Mouse (Mus musculus) heart, postnatal 0 days (tissue): ENCODE data around the gene Ercc1. TPM values are rescaled to one million over a fixed set of nuclear protein-coding genes. Genes with fewer than 3 reads are reported as not detected.

ENCODE experiments used
- ATAC-seq: fragments of 200-750 bp; cut with Nextera tagmentation; 2 replicates; pipeline ENCODE4 v1.8.0; 2017; ENCODE audit warnings: low read depth, moderate number of reproducible peaks, moderate library complexity; ENCODE audit not compliant: insufficient read depth
- DNase-seq: peaks from one replicate; pipeline ENCODE4 v3.0.0-alpha.2; 2016; ENCODE audit warnings: low spot score
- H3K27ac ChIP-seq: fragments of 300-500 bp; sonication (generic); 2 replicates; pipeline ENCODE4 v1.5.1; 2014; ENCODE audit warnings: low read depth, mild to moderate bottlenecking
- H3K27me3 ChIP-seq: fragments of 300-500 bp; sonication (generic); 2 replicates; pipeline ENCODE4 v1.6.1; 2014; ENCODE audit warnings: low read length, mixed read lengths; ENCODE audit not compliant: control insufficient read depth, insufficient read depth
- H3K36me3 ChIP-seq: fragments of 300-500 bp; sonication (generic); replicated peaks from 2 replicates; pipeline ENCODE4 v1.6.1; 2014; ENCODE audit warnings: low read length, mixed read lengths; ENCODE audit not compliant: control insufficient read depth, insufficient read depth
- H3K4me1 ChIP-seq: fragments of 300-500 bp; sonication (generic); 2 replicates; pipeline ENCODE4 v1.6.1; 2014; ENCODE audit warnings: antibody characterized with exemption; ENCODE audit not compliant: control insufficient read depth, insufficient read depth
- H3K4me2 ChIP-seq: fragments of 300-500 bp; sonication (generic); 2 replicates; pipeline ENCODE4 v1.6.1; 2014; ENCODE audit warnings: low read depth, mild to moderate bottlenecking, low read length, moderate library complexity
- H3K4me3 ChIP-seq: fragments of 300-500 bp; sonication (generic); 2 replicates; pipeline ENCODE4 v1.5.1; 2014; ENCODE audit warnings: low read depth, low read length
- H3K9ac ChIP-seq: fragments of 300-500 bp; sonication (generic); replicated peaks from 2 replicates; pipeline ENCODE4 v1.6.1; 2014; ENCODE audit warnings: low read depth, low read length, mixed read lengths
- H3K9me3 ChIP-seq: fragments of 300-500 bp; sonication (generic); replicated peaks from 2 replicates; pipeline ENCODE4 v1.6.1; 2016; ENCODE audit warnings: low read length; ENCODE audit not compliant: control insufficient read depth
- CTCF ChIP-seq: IDR thresholded peaks from 2 replicates; pipeline ENCODE4 v1.5.1; 2016; ENCODE audit warnings: antibody characterized with exemption, control low read depth, low read depth
- EP300 ChIP-seq: IDR thresholded peaks from 2 replicates; pipeline ENCODE4 v1.6.1; 2016; ENCODE audit warnings: antibody characterized with exemption, low read depth
- WGBS: fragments of 180-500 bp; shearing (Covaris S2); extraction: QIAGEN DNeasy Blood & Tissue Kit; methylation state at CpG from one replicate; pipeline ENCODE4 v1.1.7; 2014; 5-methylcytosine and 5-hydroxymethylcytosine counted together
- polyA plus RNA-seq: library from polyadenylated mRNA; unstranded; fragments of >200 nt; fragmentation: Nextera tagmentation; extraction: Ambion mirVana; gene quantifications from 2 replicates; pipeline ENCODE4 v1.2.1, GENCODE M21; 2015
- total RNA-seq: library from RNA; depleted of rRNA; stranded (reverse); fragments of >200 nt; gene quantifications from 2 replicates; pipeline ENCODE4 v1.2.3, GENCODE M21; 2014; ENCODE audit warnings: low replicate concordance

Ercc1 gene
- total and polyA plus RNA-seq, 2 experiments from 2014 or later = 26.2 to 55.2 TPM

GRCm38 (mm10) chr7:19319458-19319857, 25.1 kb upstream of the Ercc1 start:
- WGBS = 16% methylated on average over 9 of the region's 9 CpGs
- H3K4me1 ChIP-seq = peaks cover 16% of the 10 kb centered on the region; the same call in 1 of the 2 replicates
- DNase-seq (no peak), ATAC-seq (peak; percentile 30)
- H3K9me3 ChIP-seq = no peaks in the 10 kb centered on the region
- TF ChIP-seq CTCF = no peak
- no peak for TF ChIP-seq EP300
- peak overlapping the region; percentile 36 for H3K9ac ChIP-seq
- H3K36me3 ChIP-seq = no peaks in the 10 kb centered on the region
- no peaks in the 10 kb centered on the region for H3K27me3 ChIP-seq
- peak overlapping the region; percentile 73 for H3K4me2 ChIP-seq
- H3K4me3 ChIP-seq = peak overlapping the region; percentile 43
- peak overlapping the region; percentile 43 for H3K27ac ChIP-seq

- Histone ChIP-seq H3K4me2 (peak overlapping the region; percentile 73), H3K4me3 (peak overlapping the region; percentile 43), H3K9me3 (no peaks in the 10 kb centered on the region), H3K4me1 (peaks cover 16% of the 10 kb centered on the region; the same call in 1 of the 2 replicates), H3K27ac (peak overlapping the region; percentile 43), H3K36me3 (no peaks in the 10 kb centered on the region), H3K9ac (peak overlapping the region; percentile 36), H3K27me3 (no peaks in the 10 kb centered on the region)
- ATAC-seq (peak; percentile 97), DNase-seq (peak; percentile 97)
- WGBS = under 1% methylated on average over 41 of the region's 41 CpGs
- TF ChIP-seq CTCF (no peak), EP300 (peak; percentile 34; the same call in 1 of the 2 replicates)
Observed at GRCm38 (mm10) chr7:19319906-19320305, 24.7 kb upstream of the Ercc1 start.

GRCm38 (mm10) chr7:19320637-19321036, 23.9 kb upstream of the Ercc1 start:
- no peaks in the 10 kb centered on the region for H3K36me3 ChIP-seq
- H3K4me2 ChIP-seq = peak overlapping the region; percentile 73
- peaks cover 16% of the 10 kb centered on the region; the same call in 1 of the 2 replicates for H3K4me1 ChIP-seq
- no peak overlapping the region for H3K9ac ChIP-seq
- no peaks in the 10 kb centered on the region for H3K9me3 ChIP-seq
- ATAC-seq = no peak
- H3K27ac ChIP-seq = no peak overlapping the region
- no peak for DNase-seq
- peak overlapping the region; percentile 43 for H3K4me3 ChIP-seq
- H3K27me3 ChIP-seq = no peaks in the 10 kb centered on the region
- 43% methylated on average over 7 of the region's 7 CpGs for WGBS
- TF ChIP-seq EP300 (no peak), CTCF (no peak)

GRCm38 (mm10) chr7:19321464-19321863, 23.1 kb upstream of the Ercc1 start:
- Histone ChIP-seq H3K9ac (no peak overlapping the region), H3K27me3 (no peaks in the 10 kb centered on the region), H3K4me3 (no peak overlapping the region), H3K4me1 (peaks cover 16% of the 10 kb centered on the region; the same call in 1 of the 2 replicates), H3K4me2 (no peak overlapping the region), H3K9me3 (no peaks in the 10 kb centered on the region), H3K36me3 (no peaks in the 10 kb centered on the region), H3K27ac (no peak overlapping the region)
- no peak for TF ChIP-seq CTCF
- no peak for TF ChIP-seq EP300
- 56% methylated on average over 5 of the region's 5 CpGs for WGBS
- ATAC-seq (no peak), DNase-seq (no peak)

- Histone ChIP-seq H3K4me3 (no peak overlapping the region), H3K4me2 (no peak overlapping the region), H3K27me3 (no peaks in the 10 kb centered on the region), H3K4me1 (peaks cover 12% of the 10 kb centered on the region), H3K9me3 (no peaks in the 10 kb centered on the region), H3K36me3 (no peaks in the 10 kb centered on the region), H3K9ac (no peak overlapping the region), H3K27ac (no peak overlapping the region)
- ATAC-seq (no peak), DNase-seq (no peak)
- TF ChIP-seq CTCF = no peak
- no peak for TF ChIP-seq EP300
- 43% methylated on average over 9 of the region's 9 CpGs for WGBS
Observed at GRCm38 (mm10) chr7:19322489-19322888, 22.1 kb upstream of the Ercc1 start.

- Histone ChIP-seq H3K4me3 (no peak overlapping the region), H3K4me2 (no peak overlapping the region), H3K9me3 (no peaks in the 10 kb centered on the region), H3K27ac (no peak overlapping the region), H3K4me1 (peaks cover 16% of the 10 kb centered on the region), H3K9ac (no peak overlapping the region), H3K36me3 (no peaks in the 10 kb centered on the region), H3K27me3 (no peaks in the 10 kb centered on the region)
- WGBS = 89% methylated on average over 11 of the region's 11 CpGs
- DNase-seq (no peak), ATAC-seq (no peak)
- TF ChIP-seq CTCF (no peak), EP300 (no peak)
Observed at GRCm38 (mm10) chr7:19324221-19324620, 20.4 kb upstream of the Ercc1 start.
